Mouse (Mus musculus): ENCODE data around the gene Syn3. TPM values are rescaled to one million over a fixed set of nuclear protein-coding genes. Genes with fewer than 3 reads are reported as not detected.
"Not testable (repeated sequence)": the region's sequence is repeated elsewhere in the genome, so short reads cannot be mapped to it uniquely, and the experiment has no call there.

The Syn3 gene
- polyA plus RNA-seq, 1 experiment from 2014 or later, result 17.1 TPM

- Histone ChIP-seq H3K4me3 (no peak overlapping the region), H3K27me3 (no peaks in the 10 kb centered on the region), H3K9ac (replicated peaks) (no peak overlapping the region), H3K4me1 (no peaks in the 10 kb centered on the region), H3K27ac (replicated peaks) (no peak overlapping the region), H3K36me3 (peaks cover 18% of the 10 kb centered on the region; the same call in 1 of the 2 replicates), H3K9me3 (no peaks in the 10 kb centered on the region), H3K4me2 (replicated peaks) (no peak overlapping the region)
- no peak for ATAC-seq (replicated peaks)
- 84% methylated on average over 10 of the region's 10 CpGs for WGBS
Observed at GRCm38 (mm10) chr10:86052818-86053522, 445.7 kb downstream of the Syn3 start.

- H3K4me3 ChIP-seq, result no peak overlapping the region
- H3K4me1 ChIP-seq, result no peaks in the 10 kb centered on the region
- H3K27ac ChIP-seq (replicated peaks), result no peak overlapping the region
- H3K9ac ChIP-seq (replicated peaks), result no peak overlapping the region
- H3K27me3 ChIP-seq, result no peaks in the 10 kb centered on the region
- no peaks in the 10 kb centered on the region for H3K9me3 ChIP-seq
- H3K4me2 ChIP-seq (replicated peaks), result no peak overlapping the region
- no peak for ATAC-seq (replicated peaks)
- peaks cover 7% of the 10 kb centered on the region; the same call in 1 of the 2 replicates for H3K36me3 ChIP-seq
- 71% methylated on average over 2 of the region's 2 CpGs for WGBS
Observed at GRCm38 (mm10) chr10:86050522-86050921, 448.2 kb downstream of the Syn3 start.

GRCm38 (mm10) chr10:86047786-86048185 is 450.9 kb downstream of the Syn3 start:
- H3K9me3 ChIP-seq, result no peaks in the 10 kb centered on the region
- no peak overlapping the region for H3K9ac ChIP-seq (replicated peaks)
- H3K27ac ChIP-seq (replicated peaks), result no peak overlapping the region
- H3K27me3 ChIP-seq, result no peaks in the 10 kb centered on the region
- H3K4me1 ChIP-seq, result no peaks in the 10 kb centered on the region
- ATAC-seq (replicated peaks), result no peak
- H3K4me2 ChIP-seq (replicated peaks), result no peak overlapping the region
- WGBS, result 89% methylated on average over 9 of the region's 9 CpGs
- H3K4me3 ChIP-seq, result no peak overlapping the region
- H3K36me3 ChIP-seq, result no peaks in the 10 kb centered on the region

GRCm38 (mm10) chr10:86046371-86046770 is 452.3 kb downstream of the Syn3 start:
- H3K9ac ChIP-seq (replicated peaks), result no peak overlapping the region
- H3K36me3 ChIP-seq, result no peaks in the 10 kb centered on the region
- H3K4me1 ChIP-seq, result no peaks in the 10 kb centered on the region
- no peak for ATAC-seq (replicated peaks)
- H3K27me3 ChIP-seq, result no peaks in the 10 kb centered on the region
- no peak overlapping the region for H3K27ac ChIP-seq (replicated peaks)
- no peaks in the 10 kb centered on the region for H3K9me3 ChIP-seq
- no peak overlapping the region for H3K4me3 ChIP-seq
- WGBS, result 100% methylated on average over 1 of the region's 1 CpGs
- no peak overlapping the region for H3K4me2 ChIP-seq (replicated peaks)

- 84% methylated on average over 8 of the region's 8 CpGs for WGBS
- no peak overlapping the region for H3K9ac ChIP-seq (replicated peaks)
- no peak; the same call in 1 of the 2 replicates for ATAC-seq (replicated peaks)
- no peak overlapping the region for H3K4me2 ChIP-seq (replicated peaks)
- no peaks in the 10 kb centered on the region for H3K4me1 ChIP-seq
- no peaks in the 10 kb centered on the region for H3K27me3 ChIP-seq
- no peaks in the 10 kb centered on the region for H3K36me3 ChIP-seq
- no peaks in the 10 kb centered on the region for H3K9me3 ChIP-seq
- no peak overlapping the region for H3K27ac ChIP-seq (replicated peaks)
- no peak overlapping the region for H3K4me3 ChIP-seq
Observed at GRCm38 (mm10) chr10:86044066-86044465, 454.6 kb downstream of the Syn3 start.

- ATAC-seq (replicated peaks), result no peak
- Histone ChIP-seq H3K9ac (replicated peaks) (no peak overlapping the region), H3K4me2 (replicated peaks) (no peak overlapping the region), H3K9me3 (no peaks in the 10 kb centered on the region), H3K36me3 (no peaks in the 10 kb centered on the region), H3K27me3 (no peaks in the 10 kb centered on the region), H3K4me3 (no peak overlapping the region), H3K4me1 (no peaks in the 10 kb centered on the region), H3K27ac (replicated peaks) (no peak overlapping the region)
- 83% methylated on average over 4 of the region's 4 CpGs for WGBS
Observed at GRCm38 (mm10) chr10:86043651-86044050, 455.0 kb downstream of the Syn3 start.

GRCm38 (mm10) chr10:86034007-86034728 is 464.5 kb downstream of the Syn3 start:
- H3K9me3 ChIP-seq, result no peaks in the 10 kb centered on the region
- H3K4me2 ChIP-seq (replicated peaks), result no peak overlapping the region
- H3K9ac ChIP-seq (replicated peaks), result no peak overlapping the region
- no peaks in the 10 kb centered on the region for H3K4me1 ChIP-seq
- no peak overlapping the region for H3K4me3 ChIP-seq
- ATAC-seq (replicated peaks), result no peak
- H3K27me3 ChIP-seq, result no peaks in the 10 kb centered on the region
- H3K27ac ChIP-seq (replicated peaks), result no peak overlapping the region
- WGBS, result 89% methylated on average over 2 of the region's 2 CpGs
- H3K36me3 ChIP-seq, result 0 out of 2 replicates have a peak, but pooled peaks cover 4% of the 10 kb centered on the region

GRCm38 (mm10) chr10:86032517-86032916 is 466.2 kb downstream of the Syn3 start:
- H3K9me3 ChIP-seq, result no peaks in the 10 kb centered on the region
- no peak overlapping the region for H3K9ac ChIP-seq (replicated peaks)
- no peak overlapping the region for H3K4me3 ChIP-seq
- no peak overlapping the region for H3K4me2 ChIP-seq (replicated peaks)
- H3K27me3 ChIP-seq, result no peaks in the 10 kb centered on the region
- no peak for ATAC-seq (replicated peaks)
- H3K36me3 ChIP-seq, result 0 out of 2 replicates have a peak, but pooled peaks cover 4% of the 10 kb centered on the region
- no peaks in the 10 kb centered on the region for H3K4me1 ChIP-seq
- 71% methylated on average over 3 of the region's 3 CpGs for WGBS
- H3K27ac ChIP-seq (replicated peaks), result no peak overlapping the region

- no peak overlapping the region for H3K4me2 ChIP-seq (replicated peaks)
Observed at GRCm38 (mm10) chr10:86030743-86031142, 468.0 kb downstream of the Syn3 start.

GRCm38 (mm10) chr10:86026807-86027206 is 471.9 kb downstream of the Syn3 start:
- 85% methylated on average over 1 of the region's 1 CpGs for WGBS
- not testable (repeated sequence) for H3K9ac ChIP-seq (replicated peaks); H3K27me3 ChIP-seq; H3K9me3 ChIP-seq; H3K36me3 ChIP-seq; ATAC-seq (replicated peaks); H3K4me1 ChIP-seq; H3K4me3 ChIP-seq; H3K27ac ChIP-seq (replicated peaks); H3K4me2 ChIP-seq (replicated peaks)

More at GRCm38 (mm10) chr10:86030743-86031142, 468.0 kb downstream of the Syn3 start:
- Histone ChIP-seq H3K4me1 (no peaks in the 10 kb centered on the region), H3K9ac (replicated peaks) (no peak overlapping the region), H3K27me3 (no peaks in the 10 kb centered on the region), H3K27ac (replicated peaks) (no peak overlapping the region), H3K4me3 (no peak overlapping the region), H3K36me3 (0 out of 2 replicates have a peak, but pooled peaks cover 4% of the 10 kb centered on the region), H3K9me3 (no peaks in the 10 kb centered on the region)
- no peak for ATAC-seq (replicated peaks)
- 91% methylated on average over 7 of the region's 7 CpGs for WGBS

GRCm38 (mm10) chr10:86026354-86026753 is 472.3 kb downstream of the Syn3 start:
- H3K36me3 ChIP-seq, result no peaks in the 10 kb centered on the region
- H3K27me3 ChIP-seq, result no peaks in the 10 kb centered on the region
- 94% methylated on average over 3 of the region's 3 CpGs for WGBS
- H3K4me3 ChIP-seq, result no peak overlapping the region
- peaks cover 10% of the 10 kb centered on the region for H3K4me1 ChIP-seq
- no peak overlapping the region for H3K27ac ChIP-seq (replicated peaks)
- H3K9ac ChIP-seq (replicated peaks), result no peak overlapping the region
- no peak overlapping the region for H3K4me2 ChIP-seq (replicated peaks)
- ATAC-seq (replicated peaks), result no peak
- H3K9me3 ChIP-seq, result no peaks in the 10 kb centered on the region

- H3K27me3 ChIP-seq, result no peaks in the 10 kb centered on the region
- H3K9me3 ChIP-seq, result no peaks in the 10 kb centered on the region
- no peak overlapping the region for H3K4me2 ChIP-seq (replicated peaks)
- WGBS, result 88% methylated on average over 2 of the region's 2 CpGs
- no peak for ATAC-seq (replicated peaks)
- H3K9ac ChIP-seq (replicated peaks), result no peak overlapping the region
- H3K36me3 ChIP-seq, result no peaks in the 10 kb centered on the region
- H3K4me1 ChIP-seq, result peaks cover 13% of the 10 kb centered on the region
- no peak overlapping the region for H3K4me3 ChIP-seq
- H3K27ac ChIP-seq (replicated peaks), result no peak overlapping the region
Observed at GRCm38 (mm10) chr10:86025906-86026305, 472.8 kb downstream of the Syn3 start.

Data from forebrain, embryonic 15.5 days (tissue).